Mouse (Mus musculus) layer of hippocampus, adult 18-20 months (tissue): ENCODE results near the gene Zfp292. TPM values are rescaled to one million over a fixed set of nuclear protein-coding genes. Genes with fewer than 3 reads are reported as not detected.

ENCODE experiments used
- DNase-seq, 2 experiments: peaks; one replicate each; pipeline ENCODE4 v3.0.0; 2022; ENCODE audit warnings: low spot score in 2 of 2
- total RNA-seq, 2 experiments: library from RNA; stranded (reverse); gene quantifications; 2 replicates each; pipeline ENCODE4 v1.2.3; 2021

The Zfp292 gene
- total RNA-seq, 2 experiments from 2014 or later: 25.7 to 25.8 TPM

GRCm38 (mm10) chr4:34798005-34798404 is 84.8 kb downstream of the Zfp292 start:
- no peak for DNase-seq

DNA sequence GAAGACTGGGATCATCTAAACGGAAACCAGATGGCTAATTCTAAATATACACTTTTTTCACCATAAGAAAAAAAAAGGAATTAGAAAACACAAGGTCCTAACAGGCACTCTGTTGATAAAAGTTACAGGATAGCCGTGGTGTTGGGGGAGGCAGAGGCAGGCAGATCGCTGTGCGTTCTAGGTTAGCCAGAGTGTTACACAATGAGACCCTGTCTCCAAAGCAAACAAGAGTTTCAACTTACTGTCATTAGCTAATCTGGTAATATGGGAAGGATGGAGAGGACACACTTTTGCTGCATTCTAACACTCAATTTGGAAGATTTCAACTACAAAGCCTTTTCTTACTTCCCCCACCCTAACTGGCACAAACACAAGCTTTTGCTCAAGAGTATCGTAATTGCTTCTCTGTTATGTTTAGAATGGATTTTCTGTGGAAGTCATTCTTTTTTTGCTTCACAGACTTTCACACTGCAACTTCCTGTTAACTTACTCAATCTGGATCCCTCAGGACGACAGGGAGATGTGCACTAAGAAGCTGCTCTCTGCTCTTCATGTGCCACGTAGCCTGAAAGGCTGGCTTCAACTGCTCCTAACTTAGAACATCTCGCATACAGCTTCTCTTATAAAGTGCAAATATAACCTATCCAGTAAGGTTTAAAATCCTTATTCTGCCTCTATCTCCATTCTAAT is 85.3 kb downstream of the Zfp292 start:
- DNase-seq: no peak

- DNase-seq: no peak
Observed at GRCm38 (mm10) chr4:34796294-34796693, 86.5 kb downstream of the Zfp292 start.

DNA sequence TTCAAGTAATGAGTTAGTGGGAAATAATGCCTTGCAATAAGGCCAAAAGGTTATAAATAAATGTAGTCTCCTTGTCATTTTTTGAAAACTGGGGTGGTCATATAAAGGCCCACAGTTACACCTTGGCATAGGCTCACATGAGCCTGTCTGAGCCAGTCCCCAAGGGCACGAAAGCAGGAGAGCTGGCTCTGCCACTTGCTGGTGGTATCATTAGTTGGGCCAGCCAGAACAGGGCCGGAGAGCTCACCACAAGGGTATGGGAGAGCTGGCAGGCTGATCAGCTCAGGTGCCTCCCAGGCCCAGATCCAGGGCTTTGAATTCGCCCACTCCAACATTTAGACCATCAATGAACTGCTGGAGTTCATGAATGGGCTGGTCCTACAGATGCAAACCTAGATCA is 96.3 kb downstream of the Zfp292 start:
- DNase-seq: no peak

GRCm38 (mm10) chr4:34785646-34786045 is 97.1 kb downstream of the Zfp292 start:
- no peak for DNase-seq

DNA sequence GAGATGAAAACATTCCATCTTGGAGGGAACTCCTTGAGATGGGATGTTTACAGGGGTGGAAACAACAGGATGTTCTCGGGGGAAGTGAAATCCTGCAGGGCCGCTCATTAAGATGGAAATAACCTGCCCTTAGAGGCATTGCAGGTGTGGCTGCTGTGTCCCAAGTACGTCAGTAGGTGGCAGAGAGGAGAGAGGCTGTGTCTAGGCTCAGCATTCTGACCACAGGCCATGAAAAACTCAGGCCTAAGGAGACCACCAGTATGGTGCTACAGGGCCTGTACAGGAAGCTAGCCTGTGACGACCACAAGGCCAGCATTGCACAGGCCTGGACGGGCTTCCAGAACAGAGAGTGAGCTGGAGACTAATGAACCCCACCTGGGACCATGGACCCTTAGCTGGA is 97.9 kb downstream of the Zfp292 start:
- no peak for DNase-seq

GRCm38 (mm10) chr4:34782730-34783129 is 100.0 kb downstream of the Zfp292 start:
- DNase-seq: no peak

- peak; percentile 77 to 92 for DNase-seq
Observed at GRCm38 (mm10) chr4:34777677-34778527, 104.9 kb downstream of the Zfp292 start, which contains the start of gene Smim8. Smim8 (minus strand) TSS chr4:34778423.

- no peak for DNase-seq
Observed at GRCm38 (mm10) chr4:34771652-34772371, 110.9 kb downstream of the Zfp292 start.

GRCm38 (mm10) chr4:34756163-34756562 is 126.6 kb downstream of the Zfp292 start, which contains the start of gene Gm136:
Gm136 (minus strand) TSS chr4:34756263.
- DNase-seq: no peak

Other genes starting within 250 kb of the Zfp292 start
- 10 to 100 TPM; 18.3 to 19.2 TPM for gene Slc35a1, start 195.5 kb downstream of the Zfp292 start, total RNA-seq
- 1 to 10 TPM; 1.3 to 1.4 TPM for gene Cfap206, start 152.8 kb downstream of the Zfp292 start, total RNA-seq
- gene Gm136, start 126.7 kb downstream of the Zfp292 start, total RNA-seq: not detected
- gene Smim8, start 104.5 kb downstream of the Zfp292 start, total RNA-seq: 10 to 100 TPM; 18.9 to 21.8 TPM
- gene Cga, start 10.8 kb upstream of the Zfp292 start, total RNA-seq: not detected